Mouse (Mus musculus) kidney, postnatal 36 days (tissue): ENCODE measurements at regions not wholly inside any gene's neighbourhood (a gene's known extent, or its start where the extent isn't known, plus 50 kb on each side); places are given as distances from the start of the nearest gene placed in this dataset.

Source experiments
- DNase-seq, 2 experiments: peaks; one replicate each; pipeline ENCODE4 v3.0.0; 2021 to 2022; ENCODE audit warnings: mixed read lengths in 2 of 2

GRCm38 (mm10) chr1:184454381-184454780 is 278.0 kb downstream of the Hlx start:
- no peak for DNase-seq

GRCm38 (mm10) chr1:184453673-184454072 is 278.7 kb downstream of the Hlx start:
- no peak for DNase-seq

GRCm38 (mm10) chr1:184453061-184453460 is 279.4 kb downstream of the Hlx start:
- no peak for DNase-seq

GRCm38 (mm10) chr1:184451686-184452085 is 280.7 kb downstream of the Hlx start:
- DNase-seq: no peak

GRCm38 (mm10) chr1:184449007-184449406 is 283.4 kb downstream of the Hlx start:
- DNase-seq: no peak

- DNase-seq: peak; percentile 69 to 87
Measured at GRCm38 (mm10) chr1:184447911-184448310, 284.5 kb downstream of the Hlx start.

- DNase-seq: peak in 1 of 2 experiments; percentile 29
Measured at GRCm38 (mm10) chr1:184447161-184447667, 285.2 kb downstream of the Hlx start.

- DNase-seq: peak in 1 of 2 experiments; percentile 12
Measured at GRCm38 (mm10) chr1:184444189-184444588, 288.2 kb downstream of the Hlx start.

- no peak for DNase-seq
Measured at GRCm38 (mm10) chr1:184442701-184443100, 289.7 kb downstream of the Hlx start.

GRCm38 (mm10) chr1:184441005-184441557 is 291.3 kb downstream of the Hlx start:
- DNase-seq: peak; percentile 12 to 20

- DNase-seq: peak in 1 of 2 experiments; percentile 13
Measured at GRCm38 (mm10) chr1:184439506-184439905, 292.9 kb downstream of the Hlx start.

- no peak for DNase-seq
Measured at GRCm38 (mm10) chr1:184436387-184436786, 296.0 kb downstream of the Hlx start.

GRCm38 (mm10) chr1:184428612-184429011 is 303.8 kb downstream of the Hlx start:
- DNase-seq: no peak

- peak; percentile 26 to 32 for DNase-seq
Measured at GRCm38 (mm10) chr1:184428035-184428434, 304.4 kb downstream of the Hlx start.

GRCm38 (mm10) chr1:184425694-184426093 is 306.7 kb downstream of the Hlx start:
- no peak for DNase-seq

- no peak for DNase-seq
Measured at GRCm38 (mm10) chr1:184424035-184424434, 308.4 kb downstream of the Hlx start.

- no peak for DNase-seq
Measured at GRCm38 (mm10) chr1:184412596-184412995, 319.8 kb downstream of the Hlx start.

- DNase-seq: no peak
Measured at GRCm38 (mm10) chr1:184411066-184411465, 321.4 kb downstream of the Hlx start.

GRCm38 (mm10) chr1:184409986-184410385 is 322.4 kb downstream of the Hlx start:
- no peak for DNase-seq

GRCm38 (mm10) chr1:184402985-184403384 is 329.4 kb downstream of the Hlx start:
- DNase-seq: no peak

GRCm38 (mm10) chr1:184395215-184395614 is 337.2 kb downstream of the Hlx start:
- DNase-seq: peak; percentile 35 to 77

GRCm38 (mm10) chr1:184394559-184395194 is 337.7 kb downstream of the Hlx start:
- no peak for DNase-seq

GRCm38 (mm10) chr1:184384088-184384823 is 348.2 kb downstream of the Hlx start:
- no peak for DNase-seq

GRCm38 (mm10) chr1:184378665-184379064 is 344.6 kb upstream of the 1700056E22Rik start:
- no peak for DNase-seq
